10 mouse cellular contexts compared by ENCODE assay signal in the genomic region with DNA sequence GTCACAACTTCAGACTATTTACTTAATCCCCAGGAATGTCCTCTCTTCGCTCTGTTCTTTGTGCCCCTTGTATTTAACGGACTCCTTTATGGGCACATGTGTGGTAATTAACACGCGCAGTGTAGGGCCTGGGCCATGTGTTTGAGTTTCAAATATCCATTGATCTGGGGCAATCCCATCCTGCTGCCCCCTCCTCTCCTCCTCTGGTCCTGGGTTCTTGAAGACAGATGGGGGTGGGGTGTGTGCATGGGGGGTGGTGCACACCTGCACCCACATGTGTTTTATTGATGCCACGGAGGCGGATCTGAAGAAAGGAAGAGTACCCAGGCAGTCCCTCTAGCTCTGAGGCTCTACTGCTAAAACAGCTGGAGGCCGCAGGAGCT.
DNase-seq lines count a peak whose midpoint lies in the region; ATAC-seq lines count a peak whose summit lies in the region.
"Had no signal": no experiment of that assay in that cellular context is flagged by ENCODE, and none has a peak within 500 bp of the region (broad histone marks: within the 10 kb centered on the region; RNA-seq: fewer than 3 reads in every experiment).

No protein-coding gene starts in this region.

- H3K4me3 ChIP-seq in hindbrain, embryonic 10.5 days = no peak overlapping the region
- no peak overlapping the region for H3K4me3 ChIP-seq in hindbrain, embryonic 11.5 days (ENCODE audit: low read depth, low read length)
- H3K4me3 ChIP-seq in embryonic facial prominence, embryonic 11.5 days (ENCODE audit: low read depth, low read length) = no peak overlapping the region
- H3K4me3 ChIP-seq in hindbrain, embryonic 13.5 days = no peak overlapping the region
- no peak overlapping the region for H3K4me3 ChIP-seq in midbrain, embryonic 13.5 days (replicated peaks)
- H3K4me3 ChIP-seq: erythroblast, embryonic 14.5 days; liver, embryonic 13.5 days had no signal

- H3K4me1 ChIP-seq in hindbrain, embryonic 10.5 days (replicated peaks) = peaks cover 41% of the 10 kb centered on the region
- 0 out of 2 replicates have a peak, but pooled peaks cover 2% of the 10 kb centered on the region for H3K4me1 ChIP-seq in hindbrain, embryonic 11.5 days (replicated peaks; ENCODE audit: control insufficient read depth, insufficient read depth, low read length)
- peaks cover 5% of the 10 kb centered on the region; the same call in 1 of the 2 replicates for H3K4me1 ChIP-seq in embryonic facial prominence, embryonic 11.5 days (ENCODE audit: control insufficient read depth, insufficient read depth, low read length)
- peaks cover 28% of the 10 kb centered on the region for H3K4me1 ChIP-seq in hindbrain, embryonic 13.5 days (replicated peaks)
- H3K4me1 ChIP-seq in midbrain, embryonic 13.5 days (replicated peaks) = peaks cover 29% of the 10 kb centered on the region

- no peak overlapping the region for H3K4me2 ChIP-seq in hindbrain, embryonic 11.5 days (replicated peaks; ENCODE audit: low read depth, low read length)
- no peak overlapping the region for H3K4me2 ChIP-seq in embryonic facial prominence, embryonic 11.5 days (ENCODE audit: low read depth, low read length)
- no peak overlapping the region for H3K4me2 ChIP-seq in hindbrain, embryonic 13.5 days
- H3K4me2 ChIP-seq in midbrain, embryonic 13.5 days (replicated peaks) = no peak overlapping the region
- H3K4me2 ChIP-seq: liver, embryonic 13.5 days had no signal

- peak; percentile 30 for DNase-seq in hindbrain, embryonic 10.5 days (ENCODE audit: low spot score)
- no peak for DNase-seq in hindbrain, embryonic 11.5 days (ENCODE audit: low spot score)
- peak; percentile 37 for DNase-seq in embryonic facial prominence, embryonic 11.5 days (ENCODE audit: low spot score)
- no peak for DNase-seq in ovary, adult 18-20 months (ENCODE audit: low spot score)
- no peak for DNase-seq in urinary bladder, postnatal 36 days (ENCODE audit: low spot score in 2 of 2)
- DNase-seq: liver, embryonic 13.5 days had no signal

- no peaks in the 10 kb centered on the region for H3K9me3 ChIP-seq in hindbrain, embryonic 10.5 days
- H3K9me3 ChIP-seq in hindbrain, embryonic 11.5 days (ENCODE audit: control insufficient read depth, low read length) = no peaks in the 10 kb centered on the region
- H3K9me3 ChIP-seq in embryonic facial prominence, embryonic 11.5 days (replicated peaks; ENCODE audit: control insufficient read depth, low read length) = no peaks in the 10 kb centered on the region
- no peaks in the 10 kb centered on the region for H3K9me3 ChIP-seq in hindbrain, embryonic 13.5 days
- H3K9me3 ChIP-seq in midbrain, embryonic 13.5 days = no peaks in the 10 kb centered on the region
- H3K9me3 ChIP-seq: liver, embryonic 13.5 days had no signal

- H3K27me3 ChIP-seq in hindbrain, embryonic 10.5 days (ENCODE audit: insufficient read depth, poor library complexity, severe bottlenecking) = peaks cover 61% of the 10 kb centered on the region
- peaks cover 5% of the 10 kb centered on the region; the same call in 1 of the 2 replicates for H3K27me3 ChIP-seq in hindbrain, embryonic 11.5 days (ENCODE audit: control insufficient read depth, insufficient read depth, low read length)
- H3K27me3 ChIP-seq in embryonic facial prominence, embryonic 11.5 days (ENCODE audit: control insufficient read depth, insufficient read depth, low read length) = no peaks in the 10 kb centered on the region
- H3K27me3 ChIP-seq in hindbrain, embryonic 13.5 days = peaks cover 11% of the 10 kb centered on the region; the same call in 1 of the 2 replicates
- peaks cover 10% of the 10 kb centered on the region; the same call in 1 of the 2 replicates for H3K27me3 ChIP-seq in midbrain, embryonic 13.5 days
- H3K27me3 ChIP-seq: liver, embryonic 13.5 days had no signal

- no peak overlapping the region for H3K9ac ChIP-seq in hindbrain, embryonic 11.5 days (ENCODE audit: low read depth, low read length)
- peak overlapping the region; percentile 9; the same call in 1 of the 2 replicates for H3K9ac ChIP-seq in embryonic facial prominence, embryonic 11.5 days (replicated peaks; ENCODE audit: low read length)
- H3K9ac ChIP-seq in hindbrain, embryonic 13.5 days = no peak overlapping the region
- H3K9ac ChIP-seq in midbrain, embryonic 13.5 days (replicated peaks) = 0 out of 2 replicates have a peak overlapping the region, but pooled peaks have one; percentile 33
- H3K9ac ChIP-seq: liver, embryonic 13.5 days had no signal

- peaks cover 26% of the 10 kb centered on the region for H3K36me3 ChIP-seq in hindbrain, embryonic 10.5 days
- no peaks in the 10 kb centered on the region for H3K36me3 ChIP-seq in hindbrain, embryonic 11.5 days (ENCODE audit: control insufficient read depth, insufficient read depth, low read length)
- no peaks in the 10 kb centered on the region for H3K36me3 ChIP-seq in embryonic facial prominence, embryonic 11.5 days (replicated peaks; ENCODE audit: control insufficient read depth, insufficient read depth, low read depth, low read length)
- H3K36me3 ChIP-seq in hindbrain, embryonic 13.5 days = no peaks in the 10 kb centered on the region
- H3K36me3 ChIP-seq in midbrain, embryonic 13.5 days = 0 out of 2 replicates have a peak, but pooled peaks cover 7% of the 10 kb centered on the region
- H3K36me3 ChIP-seq: liver, embryonic 13.5 days had no signal

- 43% methylated on average over 7 of the region's 7 CpGs for WGBS in hindbrain, embryonic 10.5 days
- WGBS in hindbrain, embryonic 11.5 days = 45% methylated on average over 7 of the region's 7 CpGs
- WGBS in embryonic facial prominence, embryonic 11.5 days = 20% methylated on average over 7 of the region's 7 CpGs
- WGBS in hindbrain, embryonic 13.5 days = 36% methylated on average over 7 of the region's 7 CpGs
- 31% methylated on average over 7 of the region's 7 CpGs for WGBS in midbrain, embryonic 13.5 days

- H3K27ac ChIP-seq in hindbrain, embryonic 10.5 days = peak overlapping the region; percentile 74
- H3K27ac ChIP-seq in hindbrain, embryonic 11.5 days (ENCODE audit: low read depth, low read length) = no peak overlapping the region
- H3K27ac ChIP-seq in embryonic facial prominence, embryonic 11.5 days (replicated peaks; ENCODE audit: low read depth, low read length) = peak overlapping the region; percentile 59; the same call in 1 of the 2 replicates
- H3K27ac ChIP-seq in hindbrain, embryonic 13.5 days = 0 out of 2 replicates have a peak overlapping the region, but pooled peaks have one; percentile 3
- H3K27ac ChIP-seq in midbrain, embryonic 13.5 days = peak overlapping the region; percentile 45; the same call in 1 of the 2 replicates
- H3K27ac ChIP-seq: liver, embryonic 13.5 days had no signal

- no peak for ATAC-seq in hindbrain, embryonic 11.5 days (ENCODE audit: low FRiP score)
- peak; percentile 57; the same call in 1 of the 2 replicates for ATAC-seq in embryonic facial prominence, embryonic 11.5 days (replicated peaks; ENCODE audit: insufficient number of reproducible peaks, low FRiP score, low TSS enrichment, low read depth)
- no peak for ATAC-seq in hindbrain, embryonic 13.5 days (ENCODE audit: low FRiP score)
- ATAC-seq in midbrain, embryonic 13.5 days = peak; percentile 66; the same call in 1 of the 2 replicates
- no peak for ATAC-seq in CD4-positive, CD25-positive, alpha-beta regulatory T cell, adult 4 months

Comparison
In these comparisons a context has a peak if more than half of its experiments do, and no peak if none do; other contexts are left out.
1. DNase-seq: peak in hindbrain, embryonic 10.5 days (single experiment) and embryonic facial prominence, embryonic 11.5 days (single experiment); none in hindbrain, embryonic 11.5 days (single experiment), ovary, adult 18-20 months (single experiment) and urinary bladder, postnatal 36 days (0 of 2).
2. ATAC-seq: peak in embryonic facial prominence, embryonic 11.5 days (single experiment) and midbrain, embryonic 13.5 days (single experiment); none in hindbrain, embryonic 11.5 days (single experiment), hindbrain, embryonic 13.5 days (single experiment) and CD4-positive, CD25-positive, alpha-beta regulatory T cell, adult 4 months (single experiment).
3. H3K9ac ChIP-seq: peak in embryonic facial prominence, embryonic 11.5 days (single experiment) and midbrain, embryonic 13.5 days (single experiment); none in hindbrain, embryonic 11.5 days (single experiment) and hindbrain, embryonic 13.5 days (single experiment).